Mouse (Mus musculus) CH12.LX (cell line): ENCODE measurements at regions not wholly inside any gene's neighbourhood (a gene's known extent, or its start where the extent isn't known, plus 50 kb on each side); places are given as distances from the start of the nearest gene placed in this dataset.

ENCODE experiments used
- DNase-seq: peaks from one replicate; pipeline ENCODE4 v3.0.0-alpha.2; 2013; ENCODE audit errors: extremely low read depth
- H3K27ac ChIP-seq: 2 replicates; pipeline ENCODE4 v1.5.1; 2012; ENCODE audit warnings: low read depth, mild to moderate bottlenecking, control low read depth, moderate library complexity; ENCODE audit not compliant: insufficient read depth
- H3K27me3 ChIP-seq: replicated peaks from 2 replicates; pipeline ENCODE3; 2012; ENCODE audit warnings: inconsistent platforms
- H3K36me3 ChIP-seq, 2 experiments: replicated peaks in 1 of 2; 2 replicates each; pipeline versions ENCODE3 to v1.6.1; 2012; ENCODE audit warnings: inconsistent platforms in 1 of 2, low read length in 1 of 2, mild to moderate bottlenecking in 1 of 2, mixed read lengths in 1 of 2, moderate library complexity in 1 of 2; ENCODE audit not compliant: control insufficient read depth in 1 of 2, insufficient read depth in 1 of 2
- H3K4me1 ChIP-seq, 2 experiments: 2 replicates each; pipeline ENCODE4 v1.6.1; 2012; ENCODE audit warnings: inconsistent platforms in 1 of 2, moderate library complexity in 1 of 2; ENCODE audit not compliant: insufficient read depth in 2 of 2, control insufficient read depth in 1 of 2
- H3K4me2 ChIP-seq: 2 replicates; pipeline ENCODE4 v1.6.1; 2012; ENCODE audit warnings: low read depth, mild to moderate bottlenecking, control low read depth; ENCODE audit not compliant: poor library complexity, insufficient read depth, severe bottlenecking
- H3K4me3 ChIP-seq, 3 experiments: fragments of 150-350 bp in 1 of 3; sonication (generic) in 1 of 3; replicated peaks in 1 of 3; 2 replicates each; pipeline versions ENCODE3 to v1.5.1; 2011 to 2012; ENCODE audit warnings: low read depth in 2 of 3, low read length in 2 of 3, mild to moderate bottlenecking in 2 of 3, moderate library complexity in 2 of 3, control low read depth in 1 of 3, improper control_type of control experiment in 1 of 3, inconsistent platforms in 1 of 3, mixed read lengths in 1 of 3; ENCODE audit not compliant: poor library complexity in 1 of 3
- H3K79me2 ChIP-seq: replicated peaks from 2 replicates; pipeline ENCODE4 v1.6.1; 2012; ENCODE audit warnings: mild to moderate bottlenecking, moderate library complexity; ENCODE audit not compliant: control insufficient read depth, poor library complexity, insufficient read depth, severe bottlenecking; ENCODE audit errors: extremely low read depth
- H3K9ac ChIP-seq: 2 replicates; pipeline ENCODE4 v1.6.1; 2012; ENCODE audit warnings: low read depth, mild to moderate bottlenecking, control low read depth, moderate library complexity; ENCODE audit not compliant: insufficient read depth
- H3K9me3 ChIP-seq: replicated peaks from 2 replicates; pipeline ENCODE3; 2012; ENCODE audit warnings: low read length, inconsistent platforms, mixed read lengths
- BHLHE40 ChIP-seq: IDR thresholded peaks from 2 replicates; pipeline ENCODE4 v1.6.1; 2011; ENCODE audit warnings: mild to moderate bottlenecking, low read depth, low read length, improper control_type of control experiment
- CHD2 ChIP-seq: IDR thresholded peaks from 2 replicates; pipeline ENCODE4 v1.6.1; 2011; ENCODE audit warnings: low read length, improper control_type of control experiment
- CTCF ChIP-seq, 2 experiments: IDR thresholded peaks in 1 of 2; conservative IDR thresholded peaks in 1 of 2; 2 replicates each; pipeline ENCODE4 v1.5.1; 2011 to 2012; ENCODE audit warnings: low read depth in 2 of 2, low read length in 2 of 2, improper control_type of control experiment in 1 of 2, inconsistent platforms in 1 of 2, mild to moderate bottlenecking in 1 of 2, moderate library complexity in 1 of 2
- ELF1 ChIP-seq: IDR thresholded peaks from 2 replicates; pipeline ENCODE4 v1.6.1; 2014; ENCODE audit warnings: low read depth, mild to moderate bottlenecking, inconsistent platforms, low read length, improper control_type of control experiment
- JUN ChIP-seq: IDR thresholded peaks from 2 replicates; pipeline ENCODE4 v1.6.1; 2011; ENCODE audit warnings: low read depth, mild to moderate bottlenecking, low read length, improper control_type of control experiment, moderate library complexity; ENCODE audit not compliant: insufficient read depth
- KAT2A ChIP-seq: IDR thresholded peaks from 2 replicates; pipeline ENCODE4 v1.6.1; 2012; ENCODE audit warnings: low read length, improper control_type of control experiment, inconsistent platforms; ENCODE audit not compliant: insufficient replicate concordance
- MAZ ChIP-seq: IDR thresholded peaks from 2 replicates; pipeline ENCODE4 v1.6.1; 2012; ENCODE audit warnings: low read depth, mild to moderate bottlenecking, inconsistent platforms, low read length, improper control_type of control experiment, moderate library complexity
- MEF2A ChIP-seq: IDR thresholded peaks from 2 replicates; pipeline ENCODE4 v1.6.1; 2014; ENCODE audit warnings: low read depth, mild to moderate bottlenecking, inconsistent platforms, low read length, improper control_type of control experiment, borderline replicate concordance
- MXI1 ChIP-seq: IDR thresholded peaks from 2 replicates; pipeline ENCODE4 v1.6.1; 2011; ENCODE audit warnings: mild to moderate bottlenecking, low read depth, low read length, improper control_type of control experiment
- MYC ChIP-seq: IDR thresholded peaks from 2 replicates; pipeline ENCODE4 v1.6.1; 2011; ENCODE audit warnings: low read depth, mild to moderate bottlenecking, improper control_type of control experiment, low read length
- NELFE ChIP-seq: IDR thresholded peaks from 2 replicates; pipeline ENCODE4 v1.6.1; 2011; ENCODE audit warnings: low read depth, low read length, improper control_type of control experiment
- NRF1 ChIP-seq: IDR thresholded peaks from 2 replicates; pipeline ENCODE4 v1.6.1; 2014; ENCODE audit warnings: low read depth, mild to moderate bottlenecking, inconsistent platforms, low read length, improper control_type of control experiment, moderate library complexity
- POLR2A ChIP-seq: IDR thresholded peaks from 2 replicates; pipeline ENCODE4 v1.6.1; 2011; ENCODE audit warnings: low read depth, mild to moderate bottlenecking, improper control_type of control experiment, low read length
- POLR2AphosphoS2 ChIP-seq: IDR thresholded peaks from 2 replicates; pipeline ENCODE4 v1.6.1; 2011; ENCODE audit warnings: low read depth, low read length, improper control_type of control experiment
- USF2 ChIP-seq: conservative IDR thresholded peaks from 2 replicates; pipeline ENCODE4 v1.6.1; 2011; ENCODE audit warnings: low read depth, low read length, improper control_type of control experiment
- dilution Hi-C: fragments of 300-500 bp; cut with MboI; formaldehyde crosslinking; loops from 2 replicates; pipeline ENCODE4 v1.14.3; 2020; ENCODE audit warnings: low sequenced_read_pairs; ENCODE audit not compliant: extremely low pct_unique_long_range_greater_than_20kb, extremely low pct_ligation_motif_present
- in situ Hi-C: fragments of 300-500 bp; cut with MboI; formaldehyde crosslinking; loops from 3 replicates; pipeline ENCODE4 v1.14.3; 2019; ENCODE audit warnings: low sequenced_read_pairs, low pct_ligation_motif_present, low pct_unique_long_range_greater_than_20kb, mixed read lengths

DNA sequence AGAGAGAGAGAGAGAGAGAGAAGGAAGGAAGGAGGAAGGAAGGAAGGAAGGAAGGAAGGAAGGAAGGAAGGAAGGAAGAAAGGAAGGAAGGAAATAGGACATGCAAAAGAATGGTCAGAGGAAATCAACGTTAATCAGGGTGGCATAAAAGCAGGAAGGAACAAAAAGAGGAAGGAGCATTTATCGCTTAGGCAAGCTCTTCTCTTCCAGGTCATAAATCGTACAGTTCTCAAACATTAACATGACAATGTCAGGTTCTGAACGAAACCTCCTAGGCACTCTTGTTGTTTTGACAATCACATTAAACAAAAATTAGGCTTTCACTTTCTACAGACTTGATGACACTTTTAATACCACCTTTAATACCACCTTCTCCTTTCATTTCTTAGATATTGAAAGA, 594.0 kb downstream of the Efna5 start:
- in situ Hi-C loops (no loop called here), dilution Hi-C loops (no loop called here)
- Histone ChIP-seq H3K4me3 (no peak overlapping the region), H3K4me1 (no peaks in the 10 kb centered on the region), H3K79me2 (no peaks in the 10 kb centered on the region), H3K4me2 (no peak overlapping the region), H3K9ac (no peak overlapping the region), H3K27ac (no peak overlapping the region)
- no peak for DNase-seq
- no peak for TF ChIP-seq CTCF (conservative IDR thresholded peaks at IDR 0.05 in 1 of 2, IDR thresholded peaks at IDR 0.05 in 1 of 2; ENCODE audit: low read depth in 2 of 2, low read length in 2 of 2)
- TF ChIP-seq POLR2A, result no peak
- TF ChIP-seq, all 38 proteins: peak for 0
- Histone ChIP-seq H3K9me3 (peaks cover 33% of the 10 kb centered on the region), H3K27me3 (no peaks in the 10 kb centered on the region), H3K36me3 (no peaks in the 10 kb centered on the region)

DNA sequence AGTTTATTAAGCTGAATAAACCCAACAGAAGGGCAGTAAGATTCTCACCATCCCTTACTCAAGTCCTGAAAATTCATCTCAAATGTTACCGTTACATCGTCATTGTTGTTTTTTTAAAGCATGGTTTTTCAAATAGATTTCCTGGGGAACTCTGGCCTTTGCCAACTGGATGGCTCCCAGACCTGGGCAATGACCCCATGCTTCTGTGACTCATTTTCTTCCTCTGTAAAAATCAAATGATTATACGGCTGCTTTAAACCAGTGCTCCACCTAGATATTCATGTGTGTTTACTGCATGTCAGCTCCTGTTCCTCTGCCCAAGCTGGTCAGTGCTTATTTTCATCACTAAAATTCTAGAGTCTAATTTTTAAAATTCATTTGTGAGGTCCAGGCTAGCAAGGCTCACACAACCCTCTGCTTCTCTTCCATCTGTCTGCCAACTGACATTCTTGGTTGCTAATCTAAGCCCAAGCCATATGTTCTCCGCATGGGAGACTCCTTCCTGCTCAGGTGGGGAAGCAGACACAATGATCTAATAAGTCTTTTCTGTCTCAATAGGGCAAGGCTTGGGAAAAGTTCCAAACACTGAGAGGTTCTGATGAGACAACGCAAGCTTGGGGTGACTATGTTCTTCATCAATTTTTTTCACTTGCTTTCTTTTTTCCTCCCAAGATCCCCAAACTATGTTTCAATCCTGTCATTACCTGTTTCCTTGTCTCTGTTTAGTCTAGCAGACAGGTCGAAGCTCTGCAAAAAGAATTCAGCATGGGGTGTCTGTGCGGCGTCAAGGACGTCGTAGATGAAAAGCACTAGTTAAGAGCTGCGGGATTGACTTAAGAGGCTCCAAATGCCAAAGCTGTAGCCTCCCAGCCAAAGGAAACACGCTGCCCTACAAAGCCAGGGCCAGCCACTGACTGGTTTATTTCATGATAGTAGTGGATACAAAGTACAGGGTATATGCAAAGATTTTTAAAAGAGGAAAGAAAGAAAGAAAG, 594.7 kb downstream of the Efna5 start:
- no peaks in the 10 kb centered on the region for H3K4me1 ChIP-seq
- no peak overlapping the region for H3K4me3 ChIP-seq
- DNase-seq, result no peak
- H3K27me3 ChIP-seq, result no peaks in the 10 kb centered on the region
- H3K9ac ChIP-seq, result no peak overlapping the region
- dilution Hi-C loops, result no loop called here
- H3K36me3 ChIP-seq, result no peaks in the 10 kb centered on the region
- H3K9me3 ChIP-seq, result peaks cover 30% of the 10 kb centered on the region
- in situ Hi-C loops, result no loop called here
- no peak overlapping the region for H3K4me2 ChIP-seq
- no peak overlapping the region for H3K27ac ChIP-seq
- no peak for TF ChIP-seq POLR2A
- TF ChIP-seq MEF2A, result no peak
- TF ChIP-seq MXI1, result no peak
- TF ChIP-seq ELF1, result no peak
- no peak for TF ChIP-seq MAZ
- TF ChIP-seq KAT2A, result no peak
- TF ChIP-seq JUN, result no peak
- TF ChIP-seq POLR2AphosphoS2, result no peak
- TF ChIP-seq BHLHE40, result no peak
- TF ChIP-seq NELFE, result no peak
- TF ChIP-seq NRF1, result no peak
- no peak for TF ChIP-seq CHD2
- no peak for TF ChIP-seq MYC
- no peak for TF ChIP-seq USF2
- no peaks in the 10 kb centered on the region for H3K79me2 ChIP-seq
